Mouse (Mus musculus): ENCODE data around the gene Apol6.

- TF ChIP-seq POLR2A (IDR thresholded peaks at IDR 0.05; ENCODE audit: insufficient read length, low read depth) (no peak), TCF12 (IDR thresholded peaks at IDR 0.05; ENCODE audit: insufficient read depth, poor library complexity, severe bottlenecking) (no peak), POLR2AphosphoS2 (IDR thresholded peaks at IDR 0.05; ENCODE audit: insufficient read length, low read depth) (peak; percentile 42)
Measured at GRCm38 (mm10) chr15:77036989-77037277, 7.6 kb upstream of the Apol6 start.

Data from myocyte (in vitro differentiated cells).